Mouse (Mus musculus) olfactory bulb, adult 2 months (tissue): ENCODE measurements around the gene Ficd.

ENCODE experiments used
- CTCF ChIP-seq: fragments of 200-500 bp; IDR thresholded peaks from 2 replicates; pipeline ENCODE4 v1.5.1; 2012; ENCODE audit warnings: low read depth, mild to moderate bottlenecking, low read length, moderate library complexity; ENCODE audit not compliant: insufficient read depth
- POLR2A ChIP-seq: fragments of 200-500 bp; IDR thresholded peaks from 2 replicates; pipeline ENCODE4 v1.6.1; 2012; ENCODE audit warnings: mild to moderate bottlenecking, low read depth, low read length, moderate library complexity; ENCODE audit not compliant: insufficient read depth

- no peak for TF ChIP-seq CTCF
- no peak for TF ChIP-seq POLR2A
Measured at GRCm38 (mm10) chr5:113700388-113701023, 35.1 kb upstream of the Ficd start.
